Mouse (Mus musculus) heart, embryonic 11.5 days (tissue): Measurements from ENCODE around the gene Mogat2. TPM values are rescaled to one million over a fixed set of nuclear protein-coding genes. Genes with fewer than 3 reads are reported as not detected.

ENCODE experiments used
- ATAC-seq: fragments of 200-750 bp; cut with Nextera tagmentation; replicated peaks from 2 replicates; pipeline ENCODE4 v1.8.0; 2017; ENCODE audit warnings: moderate library complexity; ENCODE audit not compliant: insufficient number of reproducible peaks, low FRiP score, low TSS enrichment
- H3K27ac ChIP-seq: fragments of 300-500 bp; sonication (generic); 2 replicates; pipeline ENCODE4 v1.5.1; 2014; ENCODE audit warnings: mild to moderate bottlenecking, low read depth, low read length
- H3K27me3 ChIP-seq: fragments of 300-500 bp; sonication (generic); 2 replicates; pipeline ENCODE4 v1.6.1; 2014; ENCODE audit warnings: mild to moderate bottlenecking, low read length, mixed read lengths; ENCODE audit not compliant: control insufficient read depth, insufficient read depth
- H3K36me3 ChIP-seq: fragments of 300-500 bp; sonication (generic); 2 replicates; pipeline ENCODE4 v1.6.1; 2014; ENCODE audit warnings: mild to moderate bottlenecking, low read length, moderate library complexity, mixed read lengths; ENCODE audit not compliant: control insufficient read depth, insufficient read depth
- H3K4me1 ChIP-seq: fragments of 300-500 bp; sonication (generic); 2 replicates; pipeline ENCODE4 v1.6.1; 2014; ENCODE audit warnings: low read length; ENCODE audit not compliant: control insufficient read depth, insufficient read depth
- H3K4me2 ChIP-seq: fragments of 300-500 bp; sonication (generic); 2 replicates; pipeline ENCODE4 v1.6.1; 2014; ENCODE audit warnings: mild to moderate bottlenecking, moderate library complexity
- H3K4me3 ChIP-seq: fragments of 300-500 bp; sonication (generic); 2 replicates; pipeline ENCODE4 v1.5.1; 2014; ENCODE audit warnings: low read depth, low read length
- H3K9ac ChIP-seq: fragments of 300-500 bp; sonication (generic); 2 replicates; pipeline ENCODE4 v1.6.1; 2014; ENCODE audit warnings: mild to moderate bottlenecking, low read depth, low read length, moderate library complexity
- H3K9me3 ChIP-seq: fragments of 300-500 bp; sonication (generic); replicated peaks from 2 replicates; pipeline ENCODE4 v1.6.1; 2016; ENCODE audit warnings: low read length; ENCODE audit not compliant: control insufficient read depth
- WGBS: fragments of 180-500 bp; shearing (Covaris S2); extraction: QIAGEN DNeasy Blood & Tissue Kit; methylation state at CpG from one replicate; pipeline ENCODE4 v1.1.7; 2014; ENCODE audit not compliant: insufficient replicate concordance; 5-methylcytosine and 5-hydroxymethylcytosine counted together
- polyA plus RNA-seq: library from polyadenylated mRNA; unstranded; fragments of >200 nt; fragmentation: Nextera tagmentation; extraction: Ambion mirVana; gene quantifications from 2 replicates; pipeline ENCODE4 v1.2.1, GENCODE M21; 2014

Gene Mogat2
- polyA plus RNA-seq, 1 experiment from 2014 or later = 7.1 TPM

- Histone ChIP-seq H3K9me3 (no peaks in the 10 kb centered on the region), H3K27me3 (no peaks in the 10 kb centered on the region; the same call in 1 of the 2 replicates), H3K4me1 (peaks cover 18% of the 10 kb centered on the region), H3K4me2 (peak overlapping the region; percentile 27; the same call in 1 of the 2 replicates), H3K27ac (peak overlapping the region; percentile 15; the same call in 1 of the 2 replicates), H3K9ac (peak overlapping the region; percentile 34; the same call in 1 of the 2 replicates), H3K4me3 (no peak overlapping the region), H3K36me3 (no peaks in the 10 kb centered on the region)
- peak; percentile 67 for ATAC-seq
- 22% methylated on average over 8 of the region's 8 CpGs for WGBS
Observed at GRCm38 (mm10) chr7:99215347-99215855, 23.0 kb downstream of the Mogat2 start.

DNA sequence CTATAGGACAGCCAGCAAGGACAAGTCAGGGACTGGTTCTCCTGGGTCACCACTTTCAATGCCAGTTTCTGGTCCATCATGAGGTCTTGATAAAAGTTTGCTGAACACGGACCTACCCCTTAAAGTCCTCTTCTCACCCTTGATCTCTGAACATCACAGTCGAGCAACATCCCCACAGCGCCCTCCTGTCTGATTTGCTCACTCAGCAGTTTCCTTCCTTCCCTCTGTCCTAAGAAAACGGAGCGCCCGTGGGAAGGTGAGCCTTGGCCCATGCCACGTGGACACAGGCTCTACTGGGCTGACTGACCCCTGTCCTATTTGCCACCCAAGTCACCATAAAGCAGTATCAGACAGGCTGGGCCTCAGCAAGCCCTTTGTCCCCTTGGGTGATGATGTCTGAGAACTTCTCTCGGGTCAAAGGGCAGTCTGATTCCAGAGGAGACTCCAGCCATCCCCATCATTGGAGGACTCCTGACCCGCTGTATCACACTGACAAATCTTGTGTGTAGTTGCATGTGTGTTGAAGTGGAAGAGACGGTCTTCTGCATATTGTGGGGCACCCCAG is 23.7 kb downstream of the Mogat2 start:
- 80% methylated on average over 10 of the region's 10 CpGs for WGBS
- no peak for ATAC-seq
- no peaks in the 10 kb centered on the region for H3K36me3 ChIP-seq
- no peak overlapping the region for H3K4me2 ChIP-seq
- H3K27me3 ChIP-seq = no peaks in the 10 kb centered on the region; the same call in 1 of the 2 replicates
- peaks cover 18% of the 10 kb centered on the region for H3K4me1 ChIP-seq
- no peaks in the 10 kb centered on the region for H3K9me3 ChIP-seq
- no peak overlapping the region for H3K9ac ChIP-seq
- no peak overlapping the region for H3K27ac ChIP-seq
- no peak overlapping the region for H3K4me3 ChIP-seq

- Histone ChIP-seq H3K9ac (no peak overlapping the region), H3K36me3 (no peaks in the 10 kb centered on the region), H3K4me1 (peaks cover 21% of the 10 kb centered on the region), H3K27me3 (no peaks in the 10 kb centered on the region; the same call in 1 of the 2 replicates), H3K4me3 (no peak overlapping the region), H3K27ac (no peak overlapping the region), H3K4me2 (no peak overlapping the region), H3K9me3 (no peaks in the 10 kb centered on the region)
- ATAC-seq = no peak
- 73% methylated on average over 2 of the region's 2 CpGs for WGBS
Observed at GRCm38 (mm10) chr7:99213686-99214085, 24.7 kb downstream of the Mogat2 start.

GRCm38 (mm10) chr7:99213056-99213455 is 25.4 kb downstream of the Mogat2 start:
- H3K36me3 ChIP-seq = no peaks in the 10 kb centered on the region
- no peak overlapping the region for H3K27ac ChIP-seq
- H3K4me1 ChIP-seq = peaks cover 21% of the 10 kb centered on the region
- no peak overlapping the region for H3K9ac ChIP-seq
- ATAC-seq = no peak
- no peaks in the 10 kb centered on the region; the same call in 1 of the 2 replicates for H3K27me3 ChIP-seq
- WGBS = 81% methylated on average over 1 of the region's 1 CpGs
- H3K9me3 ChIP-seq = no peaks in the 10 kb centered on the region
- no peak overlapping the region for H3K4me2 ChIP-seq
- no peak overlapping the region for H3K4me3 ChIP-seq

GRCm38 (mm10) chr7:99208704-99209103 is 29.7 kb downstream of the Mogat2 start:
- H3K36me3 ChIP-seq = no peaks in the 10 kb centered on the region
- ATAC-seq = no peak
- no peak overlapping the region for H3K4me2 ChIP-seq
- peaks cover 3% of the 10 kb centered on the region; the same call in 1 of the 2 replicates for H3K4me1 ChIP-seq
- H3K4me3 ChIP-seq = no peak overlapping the region
- no peak overlapping the region for H3K27ac ChIP-seq
- H3K9ac ChIP-seq = no peak overlapping the region
- H3K27me3 ChIP-seq = no peaks in the 10 kb centered on the region
- 68% methylated on average over 4 of the region's 4 CpGs for WGBS
- no peaks in the 10 kb centered on the region for H3K9me3 ChIP-seq

- no peak overlapping the region for H3K9ac ChIP-seq
Observed at GRCm38 (mm10) chr7:99206364-99206763, 32.1 kb downstream of the Mogat2 start.

DNA sequence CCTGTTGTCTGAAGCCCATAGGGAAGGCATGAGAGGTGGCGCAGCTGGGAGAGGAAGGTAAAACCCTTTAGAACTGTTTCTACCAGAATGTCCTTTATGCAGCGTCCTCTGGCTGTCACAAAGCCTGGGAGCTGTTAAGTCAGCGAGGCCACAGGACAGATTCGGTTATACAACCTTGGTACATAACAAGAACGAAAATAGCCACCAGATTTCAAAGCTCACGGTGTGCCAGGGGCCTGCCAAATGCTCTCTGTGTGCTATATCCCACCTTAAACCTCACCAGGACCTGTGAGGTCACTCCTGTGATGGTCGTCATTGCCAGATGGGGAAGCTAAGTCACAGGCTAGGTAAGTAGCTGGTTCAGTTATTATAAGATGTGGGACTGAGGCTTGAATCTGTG is 36.3 kb downstream of the Mogat2 start:
- Histone ChIP-seq H3K4me2 (no peak overlapping the region), H3K4me3 (no peak overlapping the region), H3K9me3 (no peaks in the 10 kb centered on the region), H3K36me3 (no peaks in the 10 kb centered on the region), H3K27me3 (no peaks in the 10 kb centered on the region), H3K4me1 (peaks cover 5% of the 10 kb centered on the region), H3K27ac (no peak overlapping the region), H3K9ac (no peak overlapping the region; the same call in 1 of the 2 replicates)
- no peak for ATAC-seq
- 74% methylated on average over 7 of the region's 7 CpGs for WGBS

More at GRCm38 (mm10) chr7:99206364-99206763, 32.1 kb downstream of the Mogat2 start:
- no peaks in the 10 kb centered on the region for H3K27me3 ChIP-seq
- WGBS = 72% methylated on average over 7 of the region's 7 CpGs
- ATAC-seq = no peak
- H3K4me3 ChIP-seq = no peak overlapping the region
- H3K4me1 ChIP-seq = peaks cover 8% of the 10 kb centered on the region
- H3K27ac ChIP-seq = no peak overlapping the region
- H3K4me2 ChIP-seq = no peak overlapping the region
- no peaks in the 10 kb centered on the region for H3K9me3 ChIP-seq
- H3K36me3 ChIP-seq = no peaks in the 10 kb centered on the region

DNA sequence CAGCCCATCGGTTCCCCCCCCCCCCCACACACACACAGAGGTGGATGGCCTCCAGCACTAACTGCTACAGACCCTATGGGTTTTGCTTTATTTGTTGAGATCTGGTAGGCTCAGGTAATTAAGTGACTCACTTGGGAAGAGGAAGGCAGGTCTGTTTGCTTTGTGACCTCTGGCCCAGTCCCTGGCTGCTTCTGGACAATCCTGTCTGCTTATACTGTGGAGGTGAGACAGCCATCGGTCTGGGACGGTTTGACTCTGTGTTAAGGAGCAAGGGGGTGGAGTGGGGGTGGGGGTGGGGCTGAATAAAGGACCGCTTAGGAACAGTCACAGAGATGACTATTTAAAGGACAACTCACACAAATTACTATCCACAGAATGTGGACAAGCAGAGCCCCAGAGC is 38.1 kb downstream of the Mogat2 start:
- Histone ChIP-seq H3K4me2 (no peak overlapping the region), H3K27me3 (no peaks in the 10 kb centered on the region), H3K9ac (no peak overlapping the region), H3K27ac (no peak overlapping the region), H3K9me3 (no peaks in the 10 kb centered on the region), H3K4me3 (no peak overlapping the region), H3K36me3 (no peaks in the 10 kb centered on the region), H3K4me1 (peaks cover 5% of the 10 kb centered on the region)
- whole genome bisulfite sequencing = 35% methylated on average over 4 of the region's 4 CpGs
- ATAC-seq = no peak
